Mouse (Mus musculus): ENCODE data around the gene Ccdc12. TPM values are rescaled to one million over a fixed set of nuclear protein-coding genes. Genes with fewer than 3 reads are reported as not detected.

Ccdc12 gene
- polyA plus RNA-seq, 1 experiment: 59.2 TPM

DNA sequence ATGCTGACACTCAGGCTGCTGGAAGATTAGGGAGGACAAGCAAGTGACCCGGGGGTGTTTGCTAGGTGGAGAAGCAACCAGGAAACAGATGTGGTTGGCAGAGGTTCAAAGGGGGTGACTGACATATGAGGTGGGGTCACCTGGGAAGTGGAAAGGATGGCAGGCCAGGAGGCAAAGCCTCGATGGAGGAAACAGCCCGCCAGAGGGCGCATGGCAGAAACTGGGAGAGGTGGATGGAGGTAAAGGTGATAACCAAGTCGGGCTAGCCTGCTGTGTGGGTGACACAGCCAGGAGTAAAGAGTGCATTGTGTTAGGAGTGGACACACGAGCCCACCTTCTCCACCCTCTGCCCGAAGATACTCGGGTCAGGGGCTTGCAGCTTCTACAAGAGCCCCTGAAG is 73.5 kb downstream of the Ccdc12 start:
- H3K79me2 ChIP-seq (ENCODE audit: control insufficient read depth, insufficient read depth): no peaks in the 10 kb centered on the region
- no peaks in the 10 kb centered on the region for H3K27me3 ChIP-seq (ENCODE audit: control insufficient read depth, insufficient read depth, insufficient read length)
- no peak for TF ChIP-seq SRF (IDR thresholded peaks at IDR 0.05; ENCODE audit: control insufficient read depth, insufficient read length, low read depth)
- no peak overlapping the region for H3K4me2 ChIP-seq (ENCODE audit: low read depth)
- no peak overlapping the region for H3ac ChIP-seq (ENCODE audit: control insufficient read depth, insufficient read length)
- no peak overlapping the region for H3K4me3 ChIP-seq
- no peaks in the 10 kb centered on the region for H3K36me3 ChIP-seq (ENCODE audit: control insufficient read depth, insufficient read depth)

DNA sequence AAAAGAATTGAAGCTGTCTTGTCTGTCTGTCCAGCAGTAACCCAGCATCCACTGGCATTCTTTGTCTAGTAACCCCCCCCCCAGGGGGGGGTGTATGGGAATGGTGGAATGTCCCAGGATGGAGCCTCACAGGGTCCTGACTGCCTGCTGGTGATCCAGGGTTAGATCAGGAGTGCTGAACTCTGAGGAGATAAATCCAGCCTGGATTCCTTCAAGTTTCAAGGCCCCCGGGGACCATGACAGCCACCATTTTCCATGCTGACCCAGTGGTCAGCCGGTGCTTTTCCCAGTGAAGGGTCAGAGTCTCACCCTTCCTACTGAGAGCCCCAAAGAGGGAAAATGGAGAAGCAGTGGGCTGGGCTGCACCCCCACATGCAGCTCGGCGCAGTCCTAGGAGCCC is 75.6 kb downstream of the Ccdc12 start:
- Histone ChIP-seq H3ac (ENCODE audit: control insufficient read depth, insufficient read length) (no peak overlapping the region), H3K79me2 (ENCODE audit: control insufficient read depth, insufficient read depth) (no peaks in the 10 kb centered on the region), H3K36me3 (ENCODE audit: control insufficient read depth, insufficient read depth) (no peaks in the 10 kb centered on the region), H3K4me2 (ENCODE audit: low read depth) (peak overlapping the region; percentile 58), H3K4me3 (no peak overlapping the region), H3K27me3 (ENCODE audit: control insufficient read depth, insufficient read depth, insufficient read length) (peaks cover 19% of the 10 kb centered on the region)
- TF ChIP-seq TCF12 (IDR thresholded peaks at IDR 0.05; ENCODE audit: insufficient read depth, poor library complexity, severe bottlenecking): no peak

DNA sequence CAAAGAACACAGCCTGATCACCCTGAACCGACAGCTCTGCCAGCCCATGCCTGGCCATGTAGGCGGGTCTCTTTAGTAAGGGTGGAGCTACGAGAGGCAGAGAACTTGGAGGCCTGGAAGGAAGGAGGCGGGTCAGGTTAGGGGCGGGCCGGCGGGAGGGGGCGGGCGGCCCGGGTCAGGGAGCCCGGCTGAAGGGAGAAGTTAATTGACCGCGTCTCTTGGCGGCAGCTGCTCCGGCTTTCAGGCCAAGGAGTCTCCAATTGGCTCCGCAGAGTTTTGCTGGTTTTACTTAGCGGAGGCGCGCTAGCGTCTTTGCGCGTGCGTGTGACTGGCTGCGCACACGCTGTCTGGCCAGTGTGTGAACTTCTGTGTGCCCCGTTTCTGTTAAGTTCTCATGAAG is 76.3 kb downstream of the Ccdc12 start:
- peak in 1 of 3 experiments; percentile 48 for TF ChIP-seq MYOG (IDR thresholded peaks at IDR 0.05; ENCODE audit: control insufficient read depth in 1 of 3, insufficient read depth in 1 of 3, insufficient read length in 2 of 3, low read depth in 2 of 3)
- peak in 1 of 3 experiments; percentile 70 for TF ChIP-seq MYOD1 (IDR thresholded peaks at IDR 0.05; ENCODE audit: control insufficient read depth in 1 of 3, insufficient read length in 2 of 3, low read depth in 2 of 3)
- no peak for TF ChIP-seq USF1 (IDR thresholded peaks at IDR 0.05; ENCODE audit: low read depth)
- TF ChIP-seq POLR2A (IDR thresholded peaks at IDR 0.05; ENCODE audit: insufficient read length, low read depth): peak; percentile 59

DNA sequence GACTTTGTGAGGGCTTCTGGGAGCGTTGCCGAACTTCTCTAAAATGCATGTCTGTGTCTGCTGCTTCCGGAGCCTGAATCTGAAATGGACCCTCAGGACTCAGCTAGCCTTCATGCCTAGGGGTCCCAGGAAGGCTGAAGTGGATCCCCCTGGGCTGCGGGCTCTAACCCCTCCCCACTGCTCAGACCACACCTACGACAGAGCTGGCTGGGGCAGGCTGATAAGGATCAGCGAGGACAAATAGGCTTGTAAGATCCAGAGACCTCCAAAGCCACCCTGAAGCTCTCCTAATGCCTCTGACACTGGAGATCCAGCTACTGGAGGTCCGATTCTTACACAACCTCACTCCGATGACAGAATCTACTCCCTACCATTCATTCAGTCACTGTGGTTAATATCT is 76.8 kb downstream of the Ccdc12 start:
- Histone ChIP-seq H3ac (ENCODE audit: control insufficient read depth, insufficient read length) (no peak overlapping the region), H3K4me2 (ENCODE audit: low read depth) (peak overlapping the region; percentile 99), H3K27me3 (ENCODE audit: control insufficient read depth, insufficient read depth, insufficient read length) (peaks cover 19% of the 10 kb centered on the region), H3K79me2 (ENCODE audit: control insufficient read depth, insufficient read depth) (no peaks in the 10 kb centered on the region), H3K36me3 (ENCODE audit: control insufficient read depth, insufficient read depth) (no peaks in the 10 kb centered on the region), H3K4me3 (peak overlapping the region; percentile 20)
- TF ChIP-seq POLR2A (IDR thresholded peaks at IDR 0.05; ENCODE audit: insufficient read length, low read depth) (no peak), MAX (IDR thresholded peaks at IDR 0.05; ENCODE audit: low read depth) (no peak), MYOD1 (IDR thresholded peaks at IDR 0.05; ENCODE audit: control insufficient read depth in 1 of 3, insufficient read length in 2 of 3, low read depth in 2 of 3) (no peak), POLR2AphosphoS2 (IDR thresholded peaks at IDR 0.05; ENCODE audit: insufficient read length, low read depth) (no peak), TCF3 (IDR thresholded peaks at IDR 0.05; ENCODE audit: insufficient read length, low read depth) (no peak), E2F4 (IDR thresholded peaks at IDR 0.05; ENCODE audit: insufficient read depth) (no peak), MYOG (IDR thresholded peaks at IDR 0.05; ENCODE audit: control insufficient read depth in 1 of 3, insufficient read depth in 1 of 3, insufficient read length in 2 of 3, low read depth in 2 of 3) (no peak), USF1 (IDR thresholded peaks at IDR 0.05; ENCODE audit: low read depth) (no peak), SRF (IDR thresholded peaks at IDR 0.05; ENCODE audit: control insufficient read depth, insufficient read length, low read depth) (no peak), TCF12 (IDR thresholded peaks at IDR 0.05; ENCODE audit: insufficient read depth, poor library complexity, severe bottlenecking) (no peak), CEBPB (IDR thresholded peaks at IDR 0.05; ENCODE audit: insufficient read depth, poor library complexity, severe bottlenecking) (no peak), REST (IDR thresholded peaks at IDR 0.05; ENCODE audit: insufficient read depth, insufficient read length) (no peak)

More for the DNA sequence above, 76.3 kb downstream of the Ccdc12 start:
- Histone ChIP-seq H3K4me2 (ENCODE audit: low read depth) (peak overlapping the region; percentile 99), H3K27me3 (ENCODE audit: control insufficient read depth, insufficient read depth, insufficient read length) (peaks cover 19% of the 10 kb centered on the region), H3K4me3 (peak overlapping the region; percentile 20), H3K79me2 (ENCODE audit: control insufficient read depth, insufficient read depth) (no peaks in the 10 kb centered on the region), H3ac (ENCODE audit: control insufficient read depth, insufficient read length) (no peak overlapping the region), H3K36me3 (ENCODE audit: control insufficient read depth, insufficient read depth) (no peaks in the 10 kb centered on the region)

DNA sequence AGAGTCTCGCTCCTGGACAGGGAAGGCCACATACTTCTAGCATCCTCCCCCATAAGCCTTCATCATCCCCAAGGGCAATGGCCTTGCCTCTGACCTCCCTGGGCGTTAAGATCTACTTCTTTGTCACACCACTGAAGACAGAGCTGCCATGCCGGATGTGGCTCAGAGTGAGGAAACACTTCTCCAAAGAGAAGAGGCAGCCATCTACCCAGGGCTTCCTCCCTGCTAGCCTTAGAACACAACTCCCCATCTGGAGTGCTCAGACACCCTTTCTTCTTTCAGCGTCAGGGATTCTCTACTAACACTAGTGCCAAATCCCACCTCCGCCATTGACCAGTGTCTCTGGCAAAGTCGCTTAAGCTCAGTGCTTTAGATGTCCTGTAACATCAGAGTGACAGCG is 77.9 kb downstream of the Ccdc12 start:
- Histone ChIP-seq H3ac (ENCODE audit: control insufficient read depth, insufficient read length) (no peak overlapping the region), H3K4me2 (ENCODE audit: low read depth) (no peak overlapping the region), H3K27me3 (ENCODE audit: control insufficient read depth, insufficient read depth, insufficient read length) (peaks cover 19% of the 10 kb centered on the region), H3K36me3 (ENCODE audit: control insufficient read depth, insufficient read depth) (no peaks in the 10 kb centered on the region), H3K79me2 (ENCODE audit: control insufficient read depth, insufficient read depth) (no peaks in the 10 kb centered on the region), H3K4me3 (no peak overlapping the region)
- TF ChIP-seq MYOD1 (IDR thresholded peaks at IDR 0.05; ENCODE audit: control insufficient read depth in 1 of 3, insufficient read length in 2 of 3, low read depth in 2 of 3) (no peak), POLR2AphosphoS2 (IDR thresholded peaks at IDR 0.05; ENCODE audit: insufficient read length, low read depth) (no peak), REST (IDR thresholded peaks at IDR 0.05; ENCODE audit: insufficient read depth, insufficient read length) (no peak), USF1 (IDR thresholded peaks at IDR 0.05; ENCODE audit: low read depth) (no peak), MYOG (IDR thresholded peaks at IDR 0.05; ENCODE audit: control insufficient read depth in 1 of 3, insufficient read depth in 1 of 3, insufficient read length in 2 of 3, low read depth in 2 of 3) (no peak), TCF12 (IDR thresholded peaks at IDR 0.05; ENCODE audit: insufficient read depth, poor library complexity, severe bottlenecking) (no peak), CEBPB (IDR thresholded peaks at IDR 0.05; ENCODE audit: insufficient read depth, poor library complexity, severe bottlenecking) (no peak), TCF3 (IDR thresholded peaks at IDR 0.05; ENCODE audit: insufficient read length, low read depth) (no peak), POLR2A (IDR thresholded peaks at IDR 0.05; ENCODE audit: insufficient read length, low read depth) (no peak), MAX (IDR thresholded peaks at IDR 0.05; ENCODE audit: low read depth) (no peak), SRF (IDR thresholded peaks at IDR 0.05; ENCODE audit: control insufficient read depth, insufficient read length, low read depth) (no peak), E2F4 (IDR thresholded peaks at IDR 0.05; ENCODE audit: insufficient read depth) (no peak)

All from myocyte (in vitro differentiated cells).